In the genomic region with DNA sequence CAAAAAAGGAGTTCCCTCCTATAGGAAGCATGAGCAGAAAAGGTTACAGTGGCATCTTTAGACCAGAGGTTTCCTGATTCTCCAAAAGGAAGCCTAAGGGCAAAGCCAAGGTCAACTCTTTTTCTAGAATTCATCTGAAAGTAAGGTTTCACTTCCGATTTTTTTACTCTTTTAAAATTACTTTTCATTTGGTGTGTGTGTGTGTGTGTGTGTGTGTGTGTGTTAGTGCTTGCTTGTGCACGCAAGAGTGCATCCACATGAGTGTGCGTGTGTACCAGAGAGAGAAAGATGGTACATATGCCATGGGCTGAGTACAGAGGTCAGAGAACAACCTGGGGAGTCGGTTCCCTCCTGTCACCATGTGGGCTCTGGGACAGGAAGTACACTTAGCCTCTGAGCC, we compare ENCODE assay signal across 10 mouse cellular contexts. TPM values are rescaled to one million over a fixed set of nuclear protein-coding genes. Genes with fewer than 3 reads are reported as not detected.
"Had no signal": no experiment of that assay in that cellular context is flagged by ENCODE, and none has a peak within 500 bp of the region (broad histone marks: within the 10 kb centered on the region; RNA-seq: fewer than 3 reads in every experiment).

No protein-coding gene starts in this region.

RNA-seq across cellular contexts. Expression of gene Spata3, which starts 27.7 kb away (rescaled TPM):
- total RNA-seq: neutrophil, adult 5-6 weeks had no signal
- polyA plus RNA-seq: neural tube, embryonic 13.5 days; small intestine, adult 2 months; spleen, adult 2 months; stomach, embryonic 14.5 days; stomach, embryonic 15.5 days; stomach, embryonic 16.5 days; stomach, postnatal 0 days; thymus, postnatal 0 days; urinary bladder, adult 2 months had no signal

RNA-seq across cellular contexts. Expression of gene Gpr55, which starts 28.1 kb away (rescaled TPM):
- polyA plus RNA-seq: neural tube, embryonic 13.5 days; stomach, embryonic 14.5 days had no signal

RNA-seq across cellular contexts. Expression of gene 2810459M11Rik, which starts 56.8 kb away (rescaled TPM):
- total RNA-seq: neutrophil, adult 5-6 weeks had no signal
- polyA plus RNA-seq: spleen, adult 2 months had no signal
